Mouse (Mus musculus) megakaryocyte, embryonic 14.5 days (primary cell): ENCODE measurements around the gene Cops2. TPM values are rescaled to one million over a fixed set of nuclear protein-coding genes. Genes with fewer than 3 reads are reported as not detected.

ENCODE experiments used
- H3K27me3 ChIP-seq: replicated peaks from 2 replicates; pipeline ENCODE3; 2012; ENCODE audit warnings: inconsistent platforms
- H3K36me3 ChIP-seq: replicated peaks from 2 replicates; pipeline ENCODE3; 2012; ENCODE audit warnings: low read length, inconsistent platforms, mixed read lengths
- H3K4me1 ChIP-seq: 2 replicates; pipeline ENCODE4 v1.6.1; 2012; ENCODE audit warnings: inconsistent platforms
- H3K4me3 ChIP-seq: replicated peaks from 2 replicates; pipeline ENCODE3; 2012; ENCODE audit warnings: moderate library complexity, mild to moderate bottlenecking, inconsistent platforms
- H3K9me3 ChIP-seq: 2 replicates; pipeline ENCODE4 v1.6.1; 2012; ENCODE audit warnings: inconsistent platforms
- FLI1 ChIP-seq: IDR thresholded peaks from 2 replicates; pipeline ENCODE4 v1.6.1; 2012; ENCODE audit warnings: low read length, inconsistent platforms, mixed read lengths
- GATA1 ChIP-seq: IDR thresholded peaks from 3 replicates; pipeline ENCODE4 v1.6.1; 2012; ENCODE audit warnings: mixed read lengths, low read length, inconsistent platforms, borderline replicate concordance
- polyA plus RNA-seq: library from polyadenylated mRNA; stranded (reverse); fragments of >175 nt; gene quantifications from 2 replicates; pipeline ENCODE4 v1.2.3, GENCODE M21; 2012; ENCODE audit warnings: low replicate concordance; ENCODE audit not compliant: insufficient read depth

Cops2 gene
- polyA plus RNA-seq, 1 experiment, result 2.3 TPM

DNA sequence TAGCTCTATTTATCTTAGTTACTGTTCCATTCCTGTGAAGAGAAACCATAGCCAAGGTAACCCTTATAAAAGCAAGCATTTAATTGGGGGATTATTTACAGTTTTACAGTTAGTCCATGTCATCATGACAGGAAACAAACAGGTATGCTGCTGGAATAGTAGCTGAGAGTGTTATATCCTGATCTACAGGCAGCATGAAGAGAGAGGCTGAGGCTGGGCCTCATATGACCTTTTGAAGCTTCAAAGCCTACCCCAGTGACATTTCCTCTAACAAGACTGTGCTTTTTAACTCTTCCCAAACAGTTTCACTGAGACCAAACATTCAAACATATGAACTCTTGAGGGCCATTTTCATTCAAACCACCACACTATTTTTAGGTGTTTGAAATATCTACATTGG lies 61.1 kb downstream of the Cops2 start:
- TF ChIP-seq FLI1, result no peak
- TF ChIP-seq GATA1, result no peak
- Histone ChIP-seq H3K9me3 (no peaks in the 10 kb centered on the region), H3K4me3 (no peak overlapping the region), H3K36me3 (no peaks in the 10 kb centered on the region), H3K27me3 (peaks cover 17% of the 10 kb centered on the region), H3K4me1 (peaks cover 9% of the 10 kb centered on the region)

- Histone ChIP-seq H3K4me3 (no peak overlapping the region), H3K9me3 (no peaks in the 10 kb centered on the region), H3K27me3 (peaks cover 4% of the 10 kb centered on the region), H3K36me3 (no peaks in the 10 kb centered on the region), H3K4me1 (peaks cover 30% of the 10 kb centered on the region)
- no peak for TF ChIP-seq FLI1
- no peak for TF ChIP-seq GATA1
Observed at GRCm38 (mm10) chr2:125795118-125795517, 63.8 kb downstream of the Cops2 start.

DNA sequence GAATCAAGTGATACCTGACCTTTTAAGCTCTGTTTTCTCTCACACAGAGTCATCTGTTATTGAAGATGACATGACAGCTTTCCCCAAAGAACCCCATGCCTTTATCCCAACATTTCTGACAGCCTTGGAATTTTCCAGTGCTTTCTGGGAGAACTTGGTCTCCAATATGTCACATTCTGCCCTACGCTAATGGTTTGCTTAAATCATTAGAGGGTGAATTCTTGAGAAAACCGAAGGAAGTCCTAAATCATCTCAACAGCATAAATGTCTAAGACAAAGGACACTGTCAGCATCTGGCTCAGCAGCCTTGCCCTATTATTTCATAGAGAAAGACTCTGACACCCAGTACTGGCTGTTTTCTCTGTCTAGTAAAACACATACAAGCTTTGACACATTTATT lies 64.8 kb downstream of the Cops2 start:
- Histone ChIP-seq H3K36me3 (no peaks in the 10 kb centered on the region), H3K4me3 (no peak overlapping the region)
- TF ChIP-seq GATA1 (no peak), FLI1 (no peak)

DNA sequence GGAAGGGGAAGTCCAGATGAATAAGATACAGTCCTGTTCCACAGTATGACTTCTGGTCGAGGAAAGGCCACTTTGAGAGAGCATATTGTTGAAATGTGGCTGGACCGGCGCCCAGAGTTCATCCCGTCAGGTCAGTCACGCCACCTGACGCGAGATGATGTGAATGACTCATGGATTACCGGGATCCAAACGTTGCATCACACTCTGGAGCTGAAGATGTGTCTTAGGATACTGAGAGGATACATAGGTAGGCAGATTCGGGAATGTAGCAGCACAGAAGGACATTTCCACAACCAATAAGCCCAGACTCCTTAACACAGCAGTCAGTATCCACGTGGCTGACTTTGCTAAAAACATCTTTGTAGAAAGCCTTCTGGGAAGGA lies 66.1 kb downstream of the Cops2 start:
- no peak for TF ChIP-seq FLI1
- TF ChIP-seq GATA1, result no peak
- no peaks in the 10 kb centered on the region for H3K9me3 ChIP-seq
- no peaks in the 10 kb centered on the region for H3K27me3 ChIP-seq
- H3K4me1 ChIP-seq, result peaks cover 52% of the 10 kb centered on the region
- no peaks in the 10 kb centered on the region for H3K36me3 ChIP-seq
- H3K4me3 ChIP-seq, result no peak overlapping the region

More for the DNA sequence above, 64.8 kb downstream of the Cops2 start:
- H3K27me3 ChIP-seq, result no peaks in the 10 kb centered on the region
- no peaks in the 10 kb centered on the region for H3K9me3 ChIP-seq
- H3K4me1 ChIP-seq, result peaks cover 39% of the 10 kb centered on the region

DNA sequence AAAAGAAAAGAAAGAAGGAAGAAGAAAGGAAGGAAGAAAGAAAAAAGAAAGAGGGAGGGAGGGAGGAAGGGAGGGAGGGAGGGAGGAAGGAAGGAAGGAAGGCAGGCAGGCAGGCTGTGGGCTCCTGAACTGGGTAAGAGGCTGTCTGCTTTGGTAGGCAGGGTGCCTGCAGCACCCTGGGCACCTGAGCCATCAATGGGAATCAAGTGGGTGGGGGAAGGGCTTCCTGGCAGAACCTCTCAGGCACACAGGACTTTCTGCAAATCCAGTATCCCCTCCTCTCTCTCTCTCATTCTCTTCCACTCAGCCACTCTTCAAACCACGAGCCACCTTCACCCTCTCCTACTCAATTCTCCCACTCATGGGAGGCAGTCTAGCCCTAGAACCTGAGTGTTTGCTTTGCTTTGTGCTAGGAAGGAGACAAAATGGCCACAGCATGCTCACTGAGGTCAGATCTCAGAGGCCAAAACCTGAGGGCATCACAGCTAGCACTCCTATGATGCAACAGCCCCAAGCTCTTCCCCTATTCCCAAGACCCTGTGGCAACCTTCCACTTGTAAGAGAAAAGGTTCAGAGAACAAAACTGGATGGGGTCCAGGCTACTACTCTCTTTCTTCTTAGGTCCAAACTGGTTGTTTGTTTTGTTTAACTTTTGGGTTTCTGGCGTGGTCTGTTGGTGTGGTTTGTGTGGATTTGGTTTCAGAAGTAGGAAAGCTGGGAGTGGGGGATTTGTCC lies 66.6 kb downstream of the Cops2 start:
- Histone ChIP-seq H3K9me3 (no peaks in the 10 kb centered on the region), H3K4me3 (peak overlapping the region; percentile 64), H3K27me3 (no peaks in the 10 kb centered on the region), H3K4me1 (peaks cover 57% of the 10 kb centered on the region), H3K36me3 (no peaks in the 10 kb centered on the region)
- TF ChIP-seq FLI1 (no peak), GATA1 (no peak)

DNA sequence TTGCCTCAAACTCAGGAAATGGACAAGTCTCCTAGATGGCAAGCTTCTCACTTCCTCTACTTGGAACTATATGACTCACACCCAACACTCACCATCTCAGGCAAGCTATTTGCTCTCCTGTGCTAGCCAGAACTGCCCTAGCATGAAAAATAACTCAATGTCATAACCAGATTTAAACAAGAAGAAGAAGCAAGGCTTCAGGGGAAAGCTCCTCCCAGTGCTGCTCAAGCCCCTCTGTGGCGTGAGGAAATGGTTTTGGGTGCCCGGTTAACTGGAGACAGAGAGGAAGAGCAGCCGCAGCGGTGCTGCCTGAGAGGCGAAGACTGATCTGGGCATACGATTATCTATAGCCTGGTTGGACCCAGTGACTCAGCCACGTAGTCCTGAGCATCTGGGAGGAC lies 67.5 kb downstream of the Cops2 start:
- no peaks in the 10 kb centered on the region for H3K36me3 ChIP-seq
- no peaks in the 10 kb centered on the region for H3K27me3 ChIP-seq
- H3K4me3 ChIP-seq, result peak overlapping the region; percentile 87
- no peak for TF ChIP-seq GATA1
- H3K9me3 ChIP-seq, result no peaks in the 10 kb centered on the region
- peaks cover 57% of the 10 kb centered on the region for H3K4me1 ChIP-seq

- TF ChIP-seq GATA1 (no peak), FLI1 (no peak)
- Histone ChIP-seq H3K27me3 (no peaks in the 10 kb centered on the region), H3K4me3 (no peak overlapping the region), H3K4me1 (peaks cover 61% of the 10 kb centered on the region), H3K36me3 (no peaks in the 10 kb centered on the region), H3K9me3 (no peaks in the 10 kb centered on the region)
Observed at GRCm38 (mm10) chr2:125790242-125790641, 68.7 kb downstream of the Cops2 start.

DNA sequence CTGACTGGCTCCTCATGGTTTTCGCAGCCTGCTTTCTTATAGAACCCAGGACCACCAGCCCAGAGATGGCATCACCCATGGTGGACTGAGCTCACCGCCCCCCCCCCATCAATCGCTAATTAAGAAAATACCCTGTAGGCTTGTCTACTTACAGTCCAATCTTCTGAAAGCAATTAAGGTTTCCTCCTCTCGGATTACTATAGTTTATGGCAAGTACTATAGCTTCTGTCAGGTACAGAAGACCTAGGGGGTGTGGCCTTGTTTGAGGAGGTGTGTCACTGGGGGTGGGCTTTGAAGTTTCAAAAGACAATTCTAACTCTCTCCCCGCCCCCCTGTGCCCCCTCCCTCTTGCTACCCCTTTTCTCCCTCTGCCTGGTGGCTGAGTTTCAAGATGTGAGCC lies 69.7 kb downstream of the Cops2 start:
- no peaks in the 10 kb centered on the region for H3K9me3 ChIP-seq
- no peaks in the 10 kb centered on the region for H3K36me3 ChIP-seq
- no peak for TF ChIP-seq GATA1
- no peak for TF ChIP-seq FLI1
- peaks cover 70% of the 10 kb centered on the region for H3K4me1 ChIP-seq
- H3K4me3 ChIP-seq, result no peak overlapping the region
- H3K27me3 ChIP-seq, result no peaks in the 10 kb centered on the region

- Histone ChIP-seq H3K4me3 (no peak overlapping the region), H3K27me3 (no peaks in the 10 kb centered on the region), H3K9me3 (no peaks in the 10 kb centered on the region), H3K4me1 (peaks cover 74% of the 10 kb centered on the region), H3K36me3 (no peaks in the 10 kb centered on the region)
- no peak for TF ChIP-seq GATA1
- no peak for TF ChIP-seq FLI1
Observed at GRCm38 (mm10) chr2:125788785-125789184, 70.2 kb downstream of the Cops2 start.

DNA sequence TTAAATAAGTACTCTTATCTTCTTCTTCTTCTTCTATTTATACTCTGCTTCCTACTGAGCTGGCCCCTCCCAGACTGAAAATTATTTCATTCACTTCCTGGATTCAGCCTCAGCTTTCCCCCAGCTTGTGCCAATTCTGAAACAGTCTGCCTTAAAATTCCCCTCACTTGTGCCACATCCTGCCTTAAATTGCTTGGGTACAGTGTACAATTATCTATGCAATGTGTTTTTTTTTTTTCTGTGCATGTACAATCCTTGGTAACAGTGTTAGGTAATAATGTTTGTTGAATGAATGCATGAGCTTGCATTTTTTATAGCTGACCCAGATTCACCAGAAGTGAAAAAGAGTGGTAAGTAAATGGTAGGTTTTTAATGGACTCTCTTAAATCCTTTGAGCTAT lies 70.6 kb downstream of the Cops2 start:
- H3K27me3 ChIP-seq, result no peaks in the 10 kb centered on the region
- H3K4me3 ChIP-seq, result no peak overlapping the region
- TF ChIP-seq FLI1 (no peak), GATA1 (no peak)
- H3K9me3 ChIP-seq, result no peaks in the 10 kb centered on the region
- H3K36me3 ChIP-seq, result no peaks in the 10 kb centered on the region
- H3K4me1 ChIP-seq, result peaks cover 78% of the 10 kb centered on the region

- Histone ChIP-seq H3K4me1 (peaks cover 68% of the 10 kb centered on the region), H3K4me3 (no peak overlapping the region), H3K9me3 (no peaks in the 10 kb centered on the region), H3K36me3 (no peaks in the 10 kb centered on the region), H3K27me3 (no peaks in the 10 kb centered on the region)
- TF ChIP-seq GATA1, result no peak
- no peak for TF ChIP-seq FLI1
Observed at GRCm38 (mm10) chr2:125785021-125785420, 73.9 kb downstream of the Cops2 start.
